Mouse (Mus musculus): ENCODE results near the gene Ulk3. TPM values are rescaled to one million over a fixed set of nuclear protein-coding genes. Genes with fewer than 3 reads are reported as not detected.

Gene Ulk3
- polyA plus RNA-seq, 1 experiment from 2014 or later: 17.9 TPM

DNA sequence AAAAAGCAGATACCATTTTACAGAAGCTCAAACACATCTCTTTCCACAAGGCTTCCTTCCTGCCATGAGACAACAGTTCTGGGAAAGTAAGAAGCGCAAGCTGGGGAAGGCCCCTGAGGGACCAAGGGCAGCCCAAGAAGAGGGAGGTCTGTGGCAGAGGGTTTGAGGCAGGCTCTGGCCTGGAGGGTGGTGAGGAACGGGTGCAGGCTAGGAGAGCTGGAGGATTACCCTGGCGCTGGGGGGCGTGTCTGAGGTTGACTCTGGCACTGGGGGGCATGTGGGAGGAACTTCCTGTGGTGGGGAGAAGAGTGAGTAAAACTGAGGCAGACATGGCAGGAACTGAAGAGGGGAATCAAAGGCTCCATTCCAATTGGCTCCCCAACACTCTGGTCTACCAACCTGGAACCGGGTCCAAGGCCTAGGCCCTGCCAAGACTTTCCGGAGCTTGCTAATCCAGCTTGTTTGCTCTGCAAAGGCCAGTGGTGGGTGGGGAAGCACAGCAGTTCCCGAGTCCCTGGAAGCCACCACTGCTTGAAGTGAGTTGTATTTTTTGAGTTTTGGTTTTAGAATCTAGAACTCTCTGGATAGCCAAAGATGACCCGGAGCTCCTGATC lies 28.4 kb downstream of the Ulk3 start:
- Histone ChIP-seq H3K9me3 (replicated peaks; ENCODE audit: control insufficient read depth, low read length) (no peaks in the 10 kb centered on the region), H3K4me2 (ENCODE audit: low read depth, low read length) (no peak overlapping the region), H3K4me3 (ENCODE audit: low read length) (no peak overlapping the region), H3K36me3 (ENCODE audit: control insufficient read depth, insufficient read depth) (no peaks in the 10 kb centered on the region), H3K9ac (ENCODE audit: low read length) (no peak overlapping the region), H3K27ac (ENCODE audit: low read length) (no peak overlapping the region), H3K27me3 (ENCODE audit: control insufficient read depth, insufficient read depth, low read length) (no peaks in the 10 kb centered on the region), H3K4me1 (ENCODE audit: control insufficient read depth, insufficient read depth, low read length) (no peaks in the 10 kb centered on the region)
- WGBS: 72% methylated on average over 8 of the region's 8 CpGs
- ATAC-seq (replicated peaks; ENCODE audit: extremely low read depth, insufficient read depth, low FRiP score): no peak

GRCm38 (mm10) chr9:57618854-57619253 lies 29.6 kb downstream of the Ulk3 start:
- WGBS: 64% methylated on average over 8 of the region's 8 CpGs
- Histone ChIP-seq H3K36me3 (ENCODE audit: control insufficient read depth, insufficient read depth) (no peaks in the 10 kb centered on the region), H3K9me3 (replicated peaks; ENCODE audit: control insufficient read depth, low read length) (no peaks in the 10 kb centered on the region), H3K4me1 (ENCODE audit: control insufficient read depth, insufficient read depth, low read length) (no peaks in the 10 kb centered on the region), H3K27me3 (ENCODE audit: control insufficient read depth, insufficient read depth, low read length) (no peaks in the 10 kb centered on the region), H3K9ac (ENCODE audit: low read length) (no peak overlapping the region), H3K27ac (ENCODE audit: low read length) (no peak overlapping the region), H3K4me2 (ENCODE audit: low read depth, low read length) (no peak overlapping the region), H3K4me3 (ENCODE audit: low read length) (no peak overlapping the region)
- no peak for ATAC-seq (replicated peaks; ENCODE audit: extremely low read depth, insufficient read depth, low FRiP score)

GRCm38 (mm10) chr9:57620674-57621073 lies 31.4 kb downstream of the Ulk3 start, which contains the start of gene Lman1l:
TSS of gene Lman1l (minus strand) at chr9:57620774.
- Histone ChIP-seq H3K36me3 (ENCODE audit: control insufficient read depth, insufficient read depth) (no peaks in the 10 kb centered on the region; the same call in none of the 2 replicates), H3K4me1 (ENCODE audit: control insufficient read depth, insufficient read depth, low read length) (no peaks in the 10 kb centered on the region), H3K4me3 (ENCODE audit: low read length) (no peak within 1 kb of the TSS), H3K27ac (ENCODE audit: low read length) (no peak within 1 kb of the TSS), H3K27me3 (ENCODE audit: control insufficient read depth, insufficient read depth, low read length) (no peaks in the 10 kb centered on the region), H3K9me3 (replicated peaks; ENCODE audit: control insufficient read depth, low read length) (no peaks in the 10 kb centered on the region), H3K9ac (ENCODE audit: low read length) (no peak within 1 kb of the TSS), H3K4me2 (ENCODE audit: low read depth, low read length) (no peak within 1 kb of the TSS)
- ATAC-seq (replicated peaks; ENCODE audit: extremely low read depth, insufficient read depth, low FRiP score): no peak
- WGBS: 88% methylated on average over 5 of the region's 5 CpGs

DNA sequence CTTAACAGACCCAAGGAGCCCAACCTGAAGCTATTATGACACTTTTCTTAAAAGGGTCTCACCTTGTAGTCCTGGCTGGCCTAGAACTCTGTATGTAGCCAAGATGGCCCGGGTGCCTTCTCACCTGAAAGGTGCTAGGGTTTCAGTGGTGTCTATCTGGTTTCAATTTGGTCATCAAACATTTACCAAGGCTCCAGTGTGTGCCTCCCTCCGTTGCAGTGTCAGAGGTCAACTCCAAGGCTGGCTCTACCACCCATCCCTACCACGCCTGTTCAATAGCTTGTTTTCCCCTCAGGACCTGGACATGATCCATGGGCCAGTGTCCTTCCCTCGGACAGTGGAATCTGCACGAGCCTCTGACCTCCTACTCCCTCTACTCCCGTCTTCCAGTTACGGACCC lies 35.0 kb downstream of the Ulk3 start:
- no peak for ATAC-seq (replicated peaks; ENCODE audit: extremely low read depth, insufficient read depth, low FRiP score)
- Histone ChIP-seq H3K4me3 (ENCODE audit: low read length) (no peak overlapping the region), H3K9ac (ENCODE audit: low read length) (no peak overlapping the region), H3K27me3 (ENCODE audit: control insufficient read depth, insufficient read depth, low read length) (no peaks in the 10 kb centered on the region), H3K4me2 (ENCODE audit: low read depth, low read length) (no peak overlapping the region), H3K9me3 (replicated peaks; ENCODE audit: control insufficient read depth, low read length) (no peaks in the 10 kb centered on the region), H3K27ac (ENCODE audit: low read length) (no peak overlapping the region), H3K4me1 (ENCODE audit: control insufficient read depth, insufficient read depth, low read length) (no peaks in the 10 kb centered on the region), H3K36me3 (ENCODE audit: control insufficient read depth, insufficient read depth) (peaks cover 30% of the 10 kb centered on the region)
- WGBS: 80% methylated on average over 7 of the region's 7 CpGs

- no peak for ATAC-seq (replicated peaks; ENCODE audit: extremely low read depth, insufficient read depth, low FRiP score)
- Histone ChIP-seq H3K27ac (ENCODE audit: low read length) (no peak overlapping the region), H3K4me1 (ENCODE audit: control insufficient read depth, insufficient read depth, low read length) (no peaks in the 10 kb centered on the region), H3K4me2 (ENCODE audit: low read depth, low read length) (no peak overlapping the region), H3K9me3 (replicated peaks; ENCODE audit: control insufficient read depth, low read length) (no peaks in the 10 kb centered on the region), H3K27me3 (ENCODE audit: control insufficient read depth, insufficient read depth, low read length) (no peaks in the 10 kb centered on the region), H3K36me3 (ENCODE audit: control insufficient read depth, insufficient read depth) (peaks cover 35% of the 10 kb centered on the region), H3K4me3 (ENCODE audit: low read length) (no peak overlapping the region), H3K9ac (ENCODE audit: low read length) (no peak overlapping the region)
- WGBS: 80% methylated on average over 15 of the region's 15 CpGs
Observed at GRCm38 (mm10) chr9:57625674-57626500, 36.6 kb downstream of the Ulk3 start.

- 90% methylated on average over 17 of the region's 17 CpGs for WGBS
- no peaks in the 10 kb centered on the region for H3K4me1 ChIP-seq (ENCODE audit: control insufficient read depth, insufficient read depth, low read length)
- no peaks in the 10 kb centered on the region for H3K27me3 ChIP-seq (ENCODE audit: control insufficient read depth, insufficient read depth, low read length)
- ATAC-seq (replicated peaks; ENCODE audit: extremely low read depth, insufficient read depth, low FRiP score): no peak
- H3K9me3 ChIP-seq (replicated peaks; ENCODE audit: control insufficient read depth, low read length): no peaks in the 10 kb centered on the region
- peaks cover 35% of the 10 kb centered on the region for H3K36me3 ChIP-seq (ENCODE audit: control insufficient read depth, insufficient read depth)
- H3K4me2 ChIP-seq (ENCODE audit: low read depth, low read length): no peak overlapping the region
- H3K9ac ChIP-seq (ENCODE audit: low read length): no peak overlapping the region
- H3K27ac ChIP-seq (ENCODE audit: low read length): no peak overlapping the region
- no peak overlapping the region for H3K4me3 ChIP-seq (ENCODE audit: low read length)
Observed at GRCm38 (mm10) chr9:57627191-57627590, 37.9 kb downstream of the Ulk3 start.

GRCm38 (mm10) chr9:57627892-57628291 lies 38.6 kb downstream of the Ulk3 start:
- Histone ChIP-seq H3K4me3 (ENCODE audit: low read length) (no peak overlapping the region), H3K9me3 (replicated peaks; ENCODE audit: control insufficient read depth, low read length) (no peaks in the 10 kb centered on the region), H3K9ac (ENCODE audit: low read length) (no peak overlapping the region), H3K4me2 (ENCODE audit: low read depth, low read length) (no peak overlapping the region), H3K27ac (ENCODE audit: low read length) (no peak overlapping the region), H3K27me3 (ENCODE audit: control insufficient read depth, insufficient read depth, low read length) (no peaks in the 10 kb centered on the region), H3K4me1 (ENCODE audit: control insufficient read depth, insufficient read depth, low read length) (no peaks in the 10 kb centered on the region), H3K36me3 (ENCODE audit: control insufficient read depth, insufficient read depth) (peaks cover 35% of the 10 kb centered on the region)
- WGBS: 89% methylated on average over 11 of the region's 11 CpGs
- ATAC-seq (replicated peaks; ENCODE audit: extremely low read depth, insufficient read depth, low FRiP score): no peak

GRCm38 (mm10) chr9:57628717-57629116 lies 39.5 kb downstream of the Ulk3 start:
- H3K36me3 ChIP-seq (ENCODE audit: control insufficient read depth, insufficient read depth): peaks cover 35% of the 10 kb centered on the region

GRCm38 (mm10) chr9:57629118-57629874 lies 40.0 kb downstream of the Ulk3 start:
- H3K9ac ChIP-seq (ENCODE audit: low read length): no peak overlapping the region
- ATAC-seq (replicated peaks; ENCODE audit: extremely low read depth, insufficient read depth, low FRiP score): peak; percentile 68
- H3K9me3 ChIP-seq (replicated peaks; ENCODE audit: control insufficient read depth, low read length): no peaks in the 10 kb centered on the region
- H3K27ac ChIP-seq (ENCODE audit: low read length): no peak overlapping the region
- no peak overlapping the region for H3K4me3 ChIP-seq (ENCODE audit: low read length)
- no peaks in the 10 kb centered on the region for H3K27me3 ChIP-seq (ENCODE audit: control insufficient read depth, insufficient read depth, low read length)
- H3K4me2 ChIP-seq (ENCODE audit: low read depth, low read length): no peak overlapping the region
- H3K36me3 ChIP-seq (ENCODE audit: control insufficient read depth, insufficient read depth): peaks cover 35% of the 10 kb centered on the region
- 65% methylated on average over 14 of the region's 14 CpGs for WGBS
- H3K4me1 ChIP-seq (ENCODE audit: control insufficient read depth, insufficient read depth, low read length): peaks cover 9% of the 10 kb centered on the region

More at GRCm38 (mm10) chr9:57628717-57629116, 39.5 kb downstream of the Ulk3 start:
- no peaks in the 10 kb centered on the region for H3K9me3 ChIP-seq (replicated peaks; ENCODE audit: control insufficient read depth, low read length)
- no peak overlapping the region for H3K4me2 ChIP-seq (ENCODE audit: low read depth, low read length)
- ATAC-seq (replicated peaks; ENCODE audit: extremely low read depth, insufficient read depth, low FRiP score): no peak
- 86% methylated on average over 12 of the region's 12 CpGs for WGBS
- no peak overlapping the region for H3K4me3 ChIP-seq (ENCODE audit: low read length)
- H3K9ac ChIP-seq (ENCODE audit: low read length): no peak overlapping the region
- peaks cover 4% of the 10 kb centered on the region for H3K4me1 ChIP-seq (ENCODE audit: control insufficient read depth, insufficient read depth, low read length)
- H3K27me3 ChIP-seq (ENCODE audit: control insufficient read depth, insufficient read depth, low read length): no peaks in the 10 kb centered on the region
- H3K27ac ChIP-seq (ENCODE audit: low read length): no peak overlapping the region
